Mouse (Mus musculus): Measurements from ENCODE around the gene Fam57a. TPM values are rescaled to one million over a fixed set of nuclear protein-coding genes. Genes with fewer than 3 reads are reported as not detected.
"Not testable (repeated sequence)": the region's sequence is repeated elsewhere in the genome, so short reads cannot be mapped to it uniquely, and the experiment has no call there.

The Fam57a gene
- polyA plus RNA-seq, 1 experiment: 4.3 TPM

- not testable (repeated sequence) for H3K4me3 ChIP-seq (ENCODE audit: insufficient read depth, low read depth, low read length); H3K27ac ChIP-seq (replicated peaks; ENCODE audit: low read depth, low read length); H3K4me1 ChIP-seq (ENCODE audit: control insufficient read depth, insufficient read depth, insufficient read length, low read length)
Observed at GRCm38 (mm10) chr11:76211595-76211994, 32.1 kb downstream of the Fam57a start.

GRCm38 (mm10) chr11:76213841-76214240, 34.4 kb downstream of the Fam57a start:
- H3K27ac ChIP-seq (replicated peaks; ENCODE audit: low read depth, low read length): no peak overlapping the region
- peaks cover 4% of the 10 kb centered on the region; the same call in 1 of the 2 replicates for H3K4me1 ChIP-seq (ENCODE audit: control insufficient read depth, insufficient read depth, insufficient read length, low read length)
- no peak overlapping the region for H3K4me3 ChIP-seq (ENCODE audit: insufficient read depth, low read depth, low read length)

DNA sequence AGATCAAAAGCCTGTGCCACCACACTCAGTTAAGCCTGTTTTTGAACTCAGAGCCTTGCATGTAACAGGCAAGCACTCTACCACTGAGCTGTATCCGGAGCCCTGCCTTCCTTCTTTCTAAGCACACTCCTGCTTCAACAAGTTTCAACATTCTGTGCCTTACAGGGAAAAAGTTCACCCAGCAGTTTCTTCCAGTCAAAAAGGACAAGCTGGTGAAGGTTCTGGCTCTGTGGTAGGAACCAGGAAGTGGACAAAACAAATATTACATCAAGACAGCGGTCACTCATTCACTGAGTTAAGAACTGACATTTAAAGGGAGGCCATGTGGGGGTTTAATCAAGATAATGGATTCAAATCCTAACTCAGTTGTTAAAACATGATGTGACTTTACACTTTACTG, 35.5 kb downstream of the Fam57a start:
- Histone ChIP-seq H3K27ac (replicated peaks; ENCODE audit: low read depth, low read length) (no peak overlapping the region), H3K4me3 (ENCODE audit: insufficient read depth, low read depth, low read length) (no peak overlapping the region), H3K4me1 (ENCODE audit: control insufficient read depth, insufficient read depth, insufficient read length, low read length) (peaks cover 4% of the 10 kb centered on the region; the same call in 1 of the 2 replicates)

DNA sequence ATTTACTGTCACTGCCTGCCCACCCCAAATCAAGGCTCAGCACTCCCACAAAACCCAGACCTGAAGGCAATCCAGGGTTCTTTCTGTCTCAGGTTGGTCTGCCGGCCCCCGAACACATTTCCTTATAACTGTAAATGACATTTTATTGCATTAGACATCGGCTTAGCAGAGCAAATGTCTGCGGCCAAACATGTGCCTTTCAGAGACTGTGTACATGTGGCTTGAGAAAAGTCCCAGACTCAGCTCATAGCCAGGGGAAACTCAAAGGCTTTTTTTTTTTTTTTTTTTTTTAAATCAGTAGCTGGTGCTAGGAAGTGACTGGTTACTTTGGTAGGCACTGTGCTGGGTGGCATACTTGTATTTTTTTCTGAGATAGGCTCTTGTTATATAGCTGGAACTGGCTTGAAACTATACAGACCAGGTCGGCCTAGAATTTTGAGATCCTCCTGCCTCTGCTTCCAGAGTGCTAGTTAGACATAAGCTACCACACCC, 36.6 kb downstream of the Fam57a start:
- Histone ChIP-seq H3K4me3 (ENCODE audit: insufficient read depth, low read depth, low read length) (no peak overlapping the region), H3K27ac (replicated peaks; ENCODE audit: low read depth, low read length) (no peak overlapping the region), H3K4me1 (ENCODE audit: control insufficient read depth, insufficient read depth, insufficient read length, low read length) (peaks cover 4% of the 10 kb centered on the region; the same call in 1 of the 2 replicates)

- Histone ChIP-seq H3K4me1 (ENCODE audit: control insufficient read depth, insufficient read depth, insufficient read length, low read length) (peaks cover 3% of the 10 kb centered on the region; the same call in 1 of the 2 replicates), H3K27ac (replicated peaks; ENCODE audit: low read depth, low read length) (peak overlapping the region; percentile 79), H3K4me3 (ENCODE audit: insufficient read depth, low read depth, low read length) (peak overlapping the region; percentile 76)
Observed at GRCm38 (mm10) chr11:76216681-76217389, 37.4 kb downstream of the Fam57a start.

DNA sequence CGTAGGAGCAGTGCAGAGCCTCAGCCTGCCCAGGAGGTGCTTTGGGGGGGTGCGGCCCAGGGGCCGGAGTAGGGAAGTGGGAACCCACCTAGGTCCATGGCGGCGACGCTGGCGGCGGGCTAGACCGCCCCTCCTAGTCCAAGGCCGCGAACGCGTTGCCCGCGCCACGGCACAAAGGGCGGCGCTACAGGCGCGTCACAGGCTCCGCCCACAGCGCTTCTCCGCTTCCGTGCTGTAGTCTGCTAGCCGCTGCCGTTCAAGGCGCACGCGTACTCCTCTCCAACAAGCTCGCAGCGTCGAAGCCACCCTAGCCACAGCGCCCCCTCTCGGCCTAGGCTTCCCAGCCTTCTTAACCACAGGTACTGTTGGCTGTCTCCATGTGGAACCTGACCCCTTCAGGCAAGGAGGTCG, 37.9 kb downstream of the Fam57a start, which contains the start of the genes Dbil5 and Gemin4:
Gene Dbil5 (plus strand): TSS at position 219 of the 411 bp plus-strand sequence.
Gene Gemin4 (minus strand): TSS at position 275 of the 411 bp plus-strand sequence.
- H3K4me1 ChIP-seq (ENCODE audit: control insufficient read depth, insufficient read depth, insufficient read length, low read length): no peaks in the 10 kb centered on the region
- H3K4me3 ChIP-seq (ENCODE audit: insufficient read depth, low read depth, low read length): peak within 1 kb of the TSS; percentile 76
- peak within 1 kb of the TSS; percentile 79 for H3K27ac ChIP-seq (replicated peaks; ENCODE audit: low read depth, low read length)

GRCm38 (mm10) chr11:76224631-76225030, 45.2 kb downstream of the Fam57a start:
- Histone ChIP-seq H3K4me3 (ENCODE audit: insufficient read depth, low read depth, low read length) (no peak overlapping the region), H3K4me1 (ENCODE audit: control insufficient read depth, insufficient read depth, insufficient read length, low read length) (no peaks in the 10 kb centered on the region), H3K27ac (replicated peaks; ENCODE audit: low read depth, low read length) (no peak overlapping the region)

GRCm38 (mm10) chr11:76225051-76225450, 45.6 kb downstream of the Fam57a start:
- Histone ChIP-seq H3K4me3 (ENCODE audit: insufficient read depth, low read depth, low read length) (no peak overlapping the region), H3K27ac (replicated peaks; ENCODE audit: low read depth, low read length) (no peak overlapping the region), H3K4me1 (ENCODE audit: control insufficient read depth, insufficient read depth, insufficient read length, low read length) (no peaks in the 10 kb centered on the region)

DNA sequence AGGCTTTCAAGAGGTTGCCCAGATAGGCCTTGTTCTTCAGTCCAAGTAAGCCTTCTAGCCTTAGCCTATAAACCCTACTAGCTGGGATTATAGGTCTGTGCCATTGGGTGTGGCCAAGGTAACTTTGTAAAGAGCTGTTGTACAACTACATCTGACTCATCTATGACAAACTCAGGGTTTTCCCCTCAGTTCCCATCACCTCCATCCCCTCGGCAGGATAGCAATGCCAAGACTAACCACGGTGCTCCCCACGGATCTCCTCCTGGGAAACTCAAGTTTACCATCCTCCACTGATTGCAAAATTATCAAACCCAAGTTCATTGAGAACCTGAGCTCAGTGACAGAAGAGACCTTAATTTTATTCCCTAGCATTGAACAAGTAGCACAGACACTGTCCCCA, 56.7 kb downstream of the Fam57a start:
- H3K4me1 ChIP-seq (ENCODE audit: control insufficient read depth, insufficient read depth, insufficient read length, low read length): no peaks in the 10 kb centered on the region
- no peak overlapping the region for H3K27ac ChIP-seq (replicated peaks; ENCODE audit: low read depth, low read length)
- H3K4me3 ChIP-seq (ENCODE audit: insufficient read depth, low read depth, low read length): no peak overlapping the region

- Histone ChIP-seq H3K27ac (replicated peaks; ENCODE audit: low read depth, low read length) (no peak overlapping the region), H3K4me3 (ENCODE audit: insufficient read depth, low read depth, low read length) (no peak overlapping the region), H3K4me1 (ENCODE audit: control insufficient read depth, insufficient read depth, insufficient read length, low read length) (no peaks in the 10 kb centered on the region)
Observed at GRCm38 (mm10) chr11:76239750-76240149, 60.3 kb downstream of the Fam57a start.

DNA sequence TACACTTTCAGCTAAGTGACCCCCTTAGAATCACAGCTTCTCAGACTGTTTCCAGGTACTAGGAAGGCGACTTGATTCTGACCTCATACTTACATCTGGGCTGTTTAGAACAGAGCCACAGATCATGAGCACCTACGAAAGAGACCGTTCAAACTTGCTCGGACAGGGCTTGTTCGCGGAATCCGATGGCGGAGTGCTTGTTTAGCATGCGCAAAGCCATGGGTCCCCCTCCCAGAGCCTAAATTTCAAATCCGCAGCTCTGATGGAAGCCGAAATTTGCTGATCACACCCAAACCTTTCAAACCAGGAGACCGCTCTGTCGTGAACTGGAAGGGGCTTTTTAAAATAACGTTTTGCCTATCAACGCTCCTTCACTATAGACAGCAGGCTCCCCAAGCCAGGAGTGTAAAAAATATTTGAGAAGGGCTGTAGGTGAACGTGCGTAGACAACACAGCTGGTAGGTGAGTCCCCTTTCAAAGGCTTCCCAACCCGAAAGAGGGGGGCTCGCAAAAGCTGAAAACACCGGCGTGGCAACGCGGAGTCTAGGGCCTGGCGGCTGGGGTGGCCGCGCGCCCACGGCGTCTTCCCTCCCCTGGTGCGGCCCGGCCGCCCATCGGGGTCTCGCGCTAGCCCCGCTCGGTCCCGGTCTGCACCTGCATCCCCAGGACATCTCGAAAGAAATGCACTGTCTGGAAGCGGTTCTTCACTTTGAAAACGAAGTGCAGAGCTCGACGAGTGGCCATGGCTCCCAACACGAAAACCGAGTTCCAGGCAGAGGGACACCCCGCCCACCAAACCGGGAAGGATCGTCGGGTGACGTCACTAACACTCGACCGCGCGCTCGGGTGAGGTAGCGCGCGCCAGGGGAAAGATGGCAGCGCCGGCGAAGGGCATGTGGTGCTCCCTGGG, 63.7 kb downstream of the Fam57a start, which contains the start of the genes Mrm3 and Glod4:
Gene Mrm3 (plus strand): TSS at position 815 of the 910 bp plus-strand sequence.
Gene Glod4 (minus strand): TSS at position 825 of the 910 bp plus-strand sequence.
- Histone ChIP-seq H3K4me3 (ENCODE audit: insufficient read depth, low read depth, low read length) (peak within 1 kb of the TSS; percentile 82), H3K27ac (replicated peaks; ENCODE audit: low read depth, low read length) (peak within 1 kb of the TSS; percentile 74), H3K4me1 (ENCODE audit: control insufficient read depth, insufficient read depth, insufficient read length, low read length) (no peaks in the 10 kb centered on the region)

DNA sequence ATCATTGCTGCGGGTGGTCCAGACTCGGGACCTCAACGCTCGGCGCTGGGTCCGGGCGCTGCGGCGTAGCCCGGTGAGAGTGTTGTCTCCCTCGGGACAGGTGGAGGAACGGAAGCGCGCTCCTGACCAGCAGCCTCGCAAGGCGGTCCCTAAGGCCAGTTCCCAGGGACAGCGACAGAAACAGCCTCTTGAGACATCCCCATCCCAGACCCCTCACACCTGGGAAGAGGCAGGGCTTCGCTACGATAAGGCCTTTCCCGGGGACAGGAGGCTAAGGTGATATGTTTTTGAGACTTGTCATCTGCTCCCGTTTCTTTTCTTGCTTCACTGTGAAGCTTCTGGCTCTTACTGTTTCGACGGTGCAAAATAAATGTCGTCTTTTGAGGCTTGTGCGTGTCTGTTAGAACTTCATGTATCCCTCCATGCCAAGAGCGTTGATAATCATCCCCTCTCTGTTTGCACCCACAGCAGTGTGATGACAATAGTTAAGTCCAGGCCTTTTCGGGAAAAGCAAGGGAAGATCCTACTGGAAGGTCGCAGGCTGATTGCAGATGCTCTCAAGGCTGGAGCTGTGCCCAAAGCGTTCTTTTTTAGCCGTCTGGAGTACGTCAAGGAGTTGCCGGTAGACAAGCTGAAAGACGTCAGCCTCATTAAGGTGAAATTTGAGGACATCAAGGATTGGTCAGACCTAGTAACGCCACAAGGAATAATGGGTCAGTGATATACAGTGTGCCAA, 64.5 kb downstream of the Fam57a start:
- H3K4me1 ChIP-seq (ENCODE audit: control insufficient read depth, insufficient read depth, insufficient read length, low read length): no peaks in the 10 kb centered on the region
- H3K27ac ChIP-seq (replicated peaks; ENCODE audit: low read depth, low read length): peak overlapping the region; percentile 74
- H3K4me3 ChIP-seq (ENCODE audit: insufficient read depth, low read depth, low read length): peak overlapping the region; percentile 82

GRCm38 (mm10) chr11:76246439-76246838, 67.0 kb downstream of the Fam57a start:
- Histone ChIP-seq H3K4me1 (ENCODE audit: control insufficient read depth, insufficient read depth, insufficient read length, low read length) (no peaks in the 10 kb centered on the region), H3K4me3 (ENCODE audit: insufficient read depth, low read depth, low read length) (no peak overlapping the region), H3K27ac (replicated peaks; ENCODE audit: low read depth, low read length) (no peak overlapping the region)

DNA sequence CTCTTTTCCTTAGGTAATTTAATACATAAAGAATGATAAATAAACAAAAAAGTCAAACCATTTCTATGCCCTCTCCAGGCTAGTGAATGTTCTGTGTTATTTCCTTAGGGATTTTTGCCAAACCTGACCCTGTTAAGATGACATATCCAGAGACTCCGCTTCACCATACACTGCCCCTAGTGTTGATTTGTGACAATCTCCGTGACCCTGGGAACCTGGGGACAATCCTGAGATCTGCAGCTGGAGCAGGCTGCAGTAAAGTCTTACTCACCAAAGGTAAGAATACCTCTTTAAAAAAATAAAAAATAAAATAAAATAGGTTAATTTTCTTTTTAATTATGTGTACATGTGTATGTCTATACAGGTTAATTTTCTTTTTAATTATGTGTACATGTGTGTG, 67.8 kb downstream of the Fam57a start:
- no peak overlapping the region for H3K4me3 ChIP-seq (ENCODE audit: insufficient read depth, low read depth, low read length)
- H3K4me1 ChIP-seq (ENCODE audit: control insufficient read depth, insufficient read depth, insufficient read length, low read length): no peaks in the 10 kb centered on the region
- no peak overlapping the region for H3K27ac ChIP-seq (replicated peaks; ENCODE audit: low read depth, low read length)
